Mouse (Mus musculus): ENCODE measurements around the gene Btbd10.

GRCm38 (mm10) chr7:113291741-113292140 is 77.5 kb downstream of the Btbd10 start:
- no peak for TF ChIP-seq CTCF (IDR thresholded peaks at IDR 0.05; ENCODE audit: borderline replicate concordance, insufficient read depth, low read length)
- TF ChIP-seq POLR2A (IDR thresholded peaks at IDR 0.05; ENCODE audit: low read depth, low read length), result no peak
